Mouse (Mus musculus) B cell, adult 2 months (primary cell): ENCODE results near the gene Gm17409.

Source experiments
- DNase-seq, 2 experiments: peaks; one replicate each; pipeline ENCODE4 v3.0.0; 2022

The Gm17409 gene

DNA sequence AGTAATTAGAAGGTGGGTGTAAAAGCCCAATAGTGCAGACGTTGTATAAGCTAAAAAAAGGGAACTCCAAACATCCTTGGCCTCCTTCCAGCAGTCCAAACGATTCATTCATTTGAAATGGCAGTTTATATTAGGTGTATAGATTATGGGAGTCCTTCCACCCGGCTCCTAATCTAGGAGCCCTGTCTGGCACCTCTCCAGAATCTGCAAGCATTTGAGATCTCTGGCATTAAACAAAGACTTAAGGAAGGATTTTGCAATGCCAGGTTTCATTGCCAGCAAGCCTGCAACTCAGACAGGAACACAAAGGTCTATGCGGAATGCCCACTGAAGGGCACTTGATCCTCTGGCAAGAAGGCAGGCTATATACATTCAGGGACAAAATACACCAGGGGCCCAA is 15.2 kb downstream of the Gm17409 start:
- DNase-seq = no peak

DNA sequence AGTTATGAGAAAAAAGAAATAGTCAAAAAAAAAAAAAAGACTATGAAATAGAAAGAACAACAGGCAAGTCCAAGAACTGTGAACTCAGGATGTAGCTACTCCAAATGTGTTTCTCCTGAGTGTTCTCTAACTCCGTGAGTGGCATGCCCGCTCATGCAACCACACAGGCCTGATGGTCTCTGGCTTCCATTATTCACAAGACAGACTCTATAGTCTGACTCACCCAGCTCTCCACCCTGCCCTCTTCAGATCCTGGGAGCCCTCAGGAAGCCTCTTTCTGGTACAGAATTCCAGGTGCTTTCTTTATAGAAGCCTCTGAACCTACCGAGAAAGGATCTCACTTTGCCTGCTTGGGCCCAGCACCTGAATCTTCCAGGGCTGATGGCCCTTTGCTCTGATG is 15.8 kb downstream of the Gm17409 start:
- no peak for DNase-seq

DNA sequence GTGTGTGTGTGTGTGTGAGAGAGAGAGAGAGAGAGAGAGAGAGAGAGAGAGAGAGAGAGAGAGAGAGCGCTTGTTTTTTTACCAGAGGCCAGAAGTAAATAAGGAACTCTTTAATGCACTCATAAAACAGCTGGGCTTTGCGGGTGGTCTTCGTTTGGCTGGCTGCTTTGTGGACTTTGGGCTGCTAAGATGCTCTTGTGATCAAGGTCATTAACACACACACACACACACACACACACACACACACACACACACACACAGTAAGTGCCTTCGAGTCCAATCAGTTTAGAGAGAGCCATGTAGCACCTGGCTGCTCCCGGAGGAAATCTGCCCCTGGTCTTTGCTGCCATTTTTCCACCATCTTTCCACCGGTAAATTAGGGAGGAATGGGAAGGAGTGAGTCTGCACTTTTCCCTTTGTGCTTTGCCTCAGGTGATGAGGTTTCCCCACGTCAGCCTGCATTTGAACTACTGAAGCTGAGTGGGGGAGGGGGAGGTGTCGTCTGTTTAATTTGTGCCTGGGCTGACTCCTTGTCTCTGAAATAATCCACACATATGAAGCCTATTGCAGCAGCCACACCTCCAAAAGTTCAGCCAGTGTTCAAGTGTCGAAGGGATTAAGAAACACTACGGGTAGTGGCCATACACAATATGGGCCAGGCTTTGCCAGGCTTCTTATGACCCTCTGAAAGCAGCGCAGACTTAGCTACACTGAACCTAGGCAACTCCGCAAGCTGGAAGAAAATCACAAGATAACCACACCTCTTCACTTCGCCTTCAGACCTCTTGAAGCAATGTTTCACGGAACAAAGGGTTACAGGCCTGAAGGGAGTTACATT is 16.7 kb downstream of the Gm17409 start:
- no peak for DNase-seq

DNA sequence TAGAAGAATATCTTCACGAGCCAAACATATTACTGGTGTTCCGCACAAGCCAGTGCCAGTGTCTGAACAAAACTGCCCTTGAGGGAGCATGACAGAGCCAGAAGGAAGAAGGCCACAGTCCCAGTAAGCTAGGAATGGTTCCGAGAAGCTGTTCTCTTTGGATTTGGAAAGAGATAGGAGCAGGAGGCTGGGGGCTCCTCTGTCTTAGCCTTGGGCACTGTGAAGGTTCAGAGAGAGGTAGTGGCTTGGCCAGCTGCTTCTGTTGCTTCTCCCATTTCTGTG is 17.3 kb downstream of the Gm17409 start:
- DNase-seq = no peak

DNA sequence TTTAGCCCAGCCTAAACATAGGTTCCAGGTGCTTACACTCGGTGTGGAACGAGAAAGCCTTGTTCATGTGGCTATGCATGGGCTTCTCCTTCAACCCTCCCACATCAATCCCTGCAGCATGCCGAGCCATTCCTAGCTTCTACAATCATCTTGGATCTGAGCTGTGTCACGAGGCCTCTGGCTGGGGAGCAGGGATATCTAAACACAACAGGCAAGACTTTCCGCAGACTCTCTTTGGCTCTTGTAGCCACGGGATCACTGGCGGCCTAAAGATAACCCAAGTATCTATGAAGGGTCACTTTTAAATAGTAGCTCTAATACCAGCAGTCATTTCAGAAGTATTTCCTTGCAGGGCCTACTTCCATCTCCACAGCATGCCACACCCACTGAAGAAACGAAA is 18.5 kb downstream of the Gm17409 start:
- no peak for DNase-seq

DNA sequence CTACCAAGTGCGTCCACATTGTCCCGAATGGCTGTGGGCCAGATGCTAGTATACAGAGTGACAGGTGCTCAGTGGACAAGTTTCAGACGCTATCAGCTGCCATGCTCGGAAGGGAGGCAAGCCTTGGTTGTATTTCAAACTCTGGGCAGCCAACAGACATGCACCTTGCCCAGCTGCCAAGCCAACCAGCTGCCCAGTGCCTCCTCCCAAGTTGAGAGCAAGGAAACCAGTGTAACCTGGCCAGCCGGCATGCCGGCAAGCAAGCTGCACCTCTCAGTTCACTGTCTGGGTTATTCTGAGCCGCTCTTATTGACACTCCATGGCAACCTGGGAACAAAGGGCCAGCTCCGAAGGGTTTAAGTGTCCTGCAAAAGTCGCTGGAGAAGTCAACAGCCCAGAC is 19.4 kb downstream of the Gm17409 start:
- no peak for DNase-seq

DNA sequence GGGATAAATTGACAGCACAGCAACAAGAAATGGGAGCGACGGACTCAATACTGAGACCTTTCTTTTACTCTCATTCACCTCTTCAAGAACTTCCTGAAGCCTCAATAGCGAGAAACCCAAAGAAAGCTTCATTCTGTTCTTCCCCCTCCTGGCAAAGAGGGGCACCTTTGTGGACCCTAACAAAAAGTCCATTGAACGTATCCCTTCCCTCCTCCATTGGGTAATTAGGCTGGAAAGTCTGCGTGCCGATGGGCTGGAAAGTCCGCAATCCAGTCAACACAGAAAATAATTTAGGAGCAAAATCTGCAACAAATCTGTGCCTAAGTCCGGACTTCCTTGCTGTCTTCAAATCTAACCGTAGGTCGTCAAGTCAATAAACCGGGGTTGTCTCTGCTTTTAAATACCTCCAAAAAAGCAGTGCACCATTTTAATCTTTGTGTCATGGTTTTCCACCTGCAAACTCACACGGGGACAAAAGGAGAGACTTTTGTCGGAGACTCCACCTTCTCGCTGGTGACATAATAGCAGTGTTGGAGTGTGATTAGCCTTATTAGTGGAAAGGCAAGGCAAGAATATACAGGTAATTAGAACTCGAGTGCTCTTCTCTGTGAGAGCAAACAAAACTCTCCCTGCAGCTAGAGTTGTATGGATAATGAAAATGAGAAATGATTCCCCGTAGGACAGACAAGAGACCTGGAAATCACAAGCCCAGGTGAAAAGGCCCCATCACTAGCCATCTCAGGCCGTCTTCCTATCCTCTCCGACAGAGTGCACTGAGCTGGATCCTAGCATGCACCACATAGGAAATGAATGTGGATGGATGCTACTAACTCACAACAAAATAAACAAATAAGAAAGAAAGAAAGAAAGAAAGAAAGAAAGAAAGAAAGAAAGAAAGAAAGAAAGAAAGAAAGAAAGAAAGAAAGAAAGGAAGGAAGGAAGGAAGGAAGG is 24.0 kb downstream of the Gm17409 start:
- no peak for DNase-seq

DNA sequence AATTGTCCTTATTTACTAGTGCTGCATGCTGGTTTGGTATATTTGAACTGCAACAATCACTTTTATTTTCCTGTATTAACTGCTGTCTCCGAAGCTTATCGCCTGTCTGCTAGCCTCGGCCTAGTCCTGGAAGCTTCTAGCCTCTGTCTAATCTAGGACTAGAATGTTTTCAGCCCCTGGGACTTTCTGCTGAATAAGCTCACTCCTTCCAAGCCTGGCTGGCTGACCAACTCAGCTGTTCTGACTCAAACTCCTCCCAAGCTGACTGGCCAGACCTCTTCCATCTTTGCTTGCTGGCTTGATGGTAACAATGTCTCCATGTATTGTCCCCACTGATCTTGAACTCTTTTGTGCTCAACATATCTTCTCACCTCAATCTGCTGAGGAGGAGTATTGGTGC is 25.4 kb downstream of the Gm17409 start:
- no peak for DNase-seq

DNA sequence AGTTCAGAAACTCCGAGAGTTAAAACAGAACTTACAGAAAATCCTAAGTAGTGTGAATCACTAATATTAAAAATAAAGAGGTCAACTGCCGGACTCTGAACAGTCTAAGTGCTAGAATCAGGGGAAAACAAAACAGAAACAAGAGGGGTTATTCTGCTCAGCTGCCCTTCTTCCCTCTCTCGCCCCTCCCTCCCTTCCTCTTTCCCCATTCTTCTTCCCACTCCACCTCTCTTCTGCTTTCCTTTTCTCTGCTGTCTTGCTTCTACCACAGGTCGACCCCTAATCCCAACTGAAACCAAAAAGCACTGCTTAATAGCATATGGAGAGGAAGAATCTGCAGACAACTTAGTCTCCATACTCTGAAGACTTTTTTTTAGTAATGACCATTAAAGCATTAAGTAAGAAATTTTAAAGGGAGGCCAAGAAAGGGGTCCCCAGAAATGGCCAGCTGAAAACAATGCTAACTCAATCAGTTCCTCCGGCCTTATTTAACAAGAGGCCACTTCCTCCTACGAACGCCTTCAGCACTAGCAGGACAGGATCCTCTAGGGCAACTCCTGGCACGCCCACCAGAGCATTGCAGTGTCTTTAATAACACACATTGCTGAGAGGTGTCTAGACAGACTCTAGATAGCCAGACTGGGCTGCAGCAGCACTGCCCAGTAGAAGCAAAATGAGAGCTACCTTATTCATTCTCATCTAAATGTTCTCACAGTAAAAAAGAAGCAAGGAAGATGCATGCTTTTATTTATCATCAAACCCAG is 26.9 kb downstream of the Gm17409 start:
- no peak for DNase-seq

DNA sequence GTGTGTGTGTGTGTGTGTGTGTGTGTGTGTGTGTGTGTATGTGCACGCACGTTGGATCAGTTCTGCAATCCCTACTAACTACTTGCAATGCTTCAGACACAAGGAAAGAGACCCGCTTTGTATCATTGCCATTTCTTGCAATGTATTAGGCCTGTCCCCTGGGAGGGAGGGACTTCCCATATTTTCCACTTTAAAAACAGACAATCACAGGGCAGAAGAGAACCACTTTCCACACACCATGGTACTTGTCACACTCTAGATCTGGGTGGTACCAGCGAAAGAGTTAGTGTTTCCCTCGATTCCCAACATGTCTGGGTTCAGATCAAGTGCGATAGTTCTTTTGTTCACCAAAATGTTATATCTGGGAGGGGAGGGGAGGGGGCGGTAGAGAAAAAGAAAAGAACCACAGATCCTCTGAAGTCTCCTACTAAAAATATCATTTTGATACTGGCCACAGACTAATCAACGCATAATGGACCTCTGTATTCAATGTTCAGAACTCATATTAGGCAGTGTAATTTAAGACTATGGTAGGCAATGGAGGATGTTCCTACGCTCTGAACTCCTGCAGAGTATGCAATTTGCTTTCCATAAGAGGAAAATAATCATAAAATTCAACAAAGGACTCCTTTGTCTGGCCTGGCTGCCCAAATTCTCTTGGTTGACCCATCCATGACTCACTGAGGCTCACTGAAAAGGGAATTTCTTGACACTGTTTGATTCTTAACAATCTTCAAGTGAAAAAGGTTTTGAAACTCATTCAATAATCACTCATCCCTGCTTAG is 35.6 kb downstream of the Gm17409 start:
- DNase-seq = no peak

DNA sequence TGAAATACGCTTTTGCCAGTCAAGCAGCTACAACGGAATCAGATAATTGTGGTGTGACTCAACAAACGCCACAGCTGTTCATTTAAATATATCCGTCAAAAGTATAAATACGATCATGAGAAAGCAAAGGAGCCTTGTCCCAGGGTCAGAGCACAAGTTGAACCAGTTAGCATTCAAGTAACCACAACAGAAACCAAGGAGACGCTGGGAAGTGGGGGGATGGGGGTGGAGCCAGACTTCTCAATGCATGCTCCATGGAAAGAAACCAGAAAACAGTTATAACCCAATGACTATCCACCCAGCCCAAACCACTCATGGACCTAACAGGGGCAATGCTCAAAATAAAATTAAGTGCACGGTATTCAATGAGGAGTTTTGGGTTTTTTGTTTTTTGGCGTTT is 40.3 kb downstream of the Gm17409 start:
- DNase-seq = no peak

DNA sequence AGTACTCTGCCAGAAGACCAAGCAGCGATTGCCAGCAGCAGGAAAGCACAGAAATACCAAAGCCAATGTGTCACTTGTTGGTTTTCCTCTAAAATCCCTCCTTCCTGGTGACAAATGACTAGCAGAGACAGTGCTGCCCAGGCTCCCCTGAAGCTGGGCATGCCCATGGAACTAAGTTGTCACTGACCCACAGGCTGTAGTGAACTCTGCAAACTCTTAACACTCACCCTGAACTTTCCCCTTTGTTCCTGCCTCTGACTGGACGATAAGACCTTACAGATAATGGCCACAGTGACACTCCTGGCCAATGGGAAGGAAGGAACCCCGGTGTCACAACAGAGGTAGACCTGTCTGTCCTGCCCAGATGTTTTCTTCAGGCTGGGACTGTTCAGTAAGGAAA is 43.3 kb downstream of the Gm17409 start:
- DNase-seq = no peak

DNA sequence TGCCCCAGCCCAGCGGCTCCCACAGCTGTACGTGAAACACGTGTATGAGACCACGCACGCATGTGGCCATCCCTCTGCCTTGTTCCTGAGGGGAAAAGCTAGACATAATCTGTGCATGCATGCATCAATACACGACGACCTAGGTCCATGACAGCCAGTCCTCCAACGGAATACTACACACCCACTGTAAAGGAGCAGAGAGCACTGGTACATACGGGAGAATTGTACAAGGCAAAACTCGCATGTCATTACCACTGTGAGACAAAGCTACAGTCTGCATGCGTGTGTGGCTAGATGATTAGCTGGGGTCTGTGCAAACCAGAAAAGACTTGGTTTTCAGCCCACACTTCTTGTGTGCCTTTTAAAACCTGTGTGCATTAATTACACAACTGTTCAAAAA is 44.6 kb downstream of the Gm17409 start:
- DNase-seq = no peak

DNA sequence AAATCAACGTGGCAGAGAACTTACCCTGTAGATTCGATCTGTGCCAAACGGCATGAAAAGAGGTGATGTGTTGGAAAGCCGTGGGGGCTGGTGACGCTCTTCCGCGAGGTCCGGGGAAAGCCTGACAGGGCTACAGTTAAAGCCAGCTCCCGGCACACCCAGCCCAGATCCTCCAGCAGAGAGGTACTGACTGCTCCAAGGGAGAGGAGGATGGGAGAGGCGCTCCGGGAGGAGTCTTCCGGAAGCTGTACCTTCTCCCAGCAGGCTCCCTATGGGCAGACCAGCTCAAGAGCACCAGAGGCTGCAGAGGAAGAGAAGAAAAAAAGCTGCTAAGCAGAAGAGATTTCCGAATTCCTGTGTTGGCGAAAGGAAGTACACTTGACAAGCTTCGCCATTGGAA is 46.1 kb downstream of the Gm17409 start:
- no peak for DNase-seq

DNA sequence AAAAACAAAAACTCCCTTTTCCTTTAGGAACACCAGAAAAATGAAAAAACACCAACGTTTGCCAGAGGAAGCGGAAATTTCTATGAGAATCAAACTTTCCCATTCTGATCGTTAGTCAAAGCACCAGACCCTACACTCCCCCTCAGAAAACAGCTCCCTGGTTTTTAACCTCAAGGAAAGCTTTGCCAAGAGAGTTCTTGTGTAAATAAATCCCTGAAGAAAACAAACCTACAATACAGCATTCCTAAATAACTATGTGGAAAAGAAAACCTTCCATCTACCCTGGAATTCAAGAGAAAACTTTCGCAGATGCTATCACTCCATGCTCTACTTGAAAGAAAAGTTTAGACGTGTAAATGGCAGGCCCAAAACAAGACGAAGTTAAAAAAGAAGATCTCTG is 47.0 kb downstream of the Gm17409 start:
- no peak for DNase-seq

DNA sequence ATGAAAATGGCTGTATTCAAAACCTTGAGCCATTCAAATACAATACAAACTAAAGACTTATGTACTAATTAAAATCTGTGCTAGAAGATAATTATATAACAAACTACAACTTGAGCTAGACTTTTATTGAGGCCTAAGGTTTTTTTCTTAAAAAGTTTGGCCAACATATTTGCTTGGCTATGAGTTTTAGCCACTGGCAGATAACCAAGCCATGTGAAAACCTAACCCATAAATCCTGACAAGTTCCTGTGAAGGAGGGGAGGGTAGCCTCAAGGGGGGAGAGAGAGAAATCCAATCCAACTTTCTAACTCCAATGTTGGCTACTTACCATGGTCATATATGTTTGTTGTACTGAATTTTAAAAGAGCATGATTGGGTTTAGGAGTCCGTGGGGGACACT is 48.6 kb downstream of the Gm17409 start:
- no peak for DNase-seq
